Mouse (Mus musculus) midbrain, embryonic 14.5 days (tissue): ENCODE results near the gene Mettl8. TPM values are rescaled to one million over a fixed set of nuclear protein-coding genes. Genes with fewer than 3 reads are reported as not detected.

Source experiments
- ATAC-seq: fragments of 200-750 bp; cut with Nextera tagmentation; 2 replicates; pipeline ENCODE4 v1.8.0; 2017; ENCODE audit warnings: moderate number of reproducible peaks, moderate library complexity; ENCODE audit not compliant: low FRiP score, low TSS enrichment
- DNase-seq: peaks from one replicate; pipeline ENCODE4 v3.0.0-alpha.2; 2015
- H3K27ac ChIP-seq: fragments of 300-500 bp; sonication (generic); replicated peaks from 2 replicates; pipeline ENCODE4 v1.5.1; 2014; ENCODE audit warnings: mild to moderate bottlenecking, low read depth, low read length, moderate library complexity
- H3K27me3 ChIP-seq: fragments of 300-500 bp; sonication (generic); 2 replicates; pipeline ENCODE4 v1.6.1; 2014; ENCODE audit warnings: low read length, control low read depth, mixed read lengths; ENCODE audit not compliant: control insufficient read depth, insufficient read depth
- H3K36me3 ChIP-seq: fragments of 300-500 bp; sonication (generic); 2 replicates; pipeline ENCODE4 v1.6.1; 2014; ENCODE audit warnings: low read length, control low read depth; ENCODE audit not compliant: control insufficient read depth, insufficient read depth
- H3K4me1 ChIP-seq: fragments of 300-500 bp; sonication (generic); 2 replicates; pipeline ENCODE4 v1.6.1; 2014; ENCODE audit warnings: mild to moderate bottlenecking, antibody characterized with exemption, low read length, control low read depth; ENCODE audit not compliant: control insufficient read depth, insufficient read depth
- H3K4me2 ChIP-seq: fragments of 300-500 bp; sonication (generic); 2 replicates; pipeline ENCODE4 v1.6.1; 2014; ENCODE audit warnings: mild to moderate bottlenecking, low read length, moderate library complexity
- H3K4me3 ChIP-seq: fragments of 300-500 bp; sonication (generic); replicated peaks from 2 replicates; pipeline ENCODE4 v1.5.1; 2014; ENCODE audit warnings: low read depth, low read length
- H3K9ac ChIP-seq: fragments of 300-500 bp; sonication (generic); replicated peaks from 2 replicates; pipeline ENCODE4 v1.6.1; 2014; ENCODE audit warnings: mild to moderate bottlenecking, low read length, moderate library complexity
- H3K9me3 ChIP-seq: fragments of 300-500 bp; sonication (generic); 2 replicates; pipeline ENCODE4 v1.6.1; 2016; ENCODE audit warnings: low read length, control low read depth, mixed read lengths; ENCODE audit not compliant: control insufficient read depth
- WGBS: fragments of 180-500 bp; shearing (Covaris S2); extraction: QIAGEN DNeasy Blood & Tissue Kit; methylation state at CpG from one replicate; pipeline ENCODE4 v1.1.7; 2014; 5-methylcytosine and 5-hydroxymethylcytosine counted together
- polyA plus RNA-seq: library from polyadenylated mRNA; unstranded; fragments of >200 nt; fragmentation: Nextera tagmentation; extraction: Ambion mirVana; gene quantifications from 2 replicates; pipeline ENCODE4 v1.2.1, GENCODE M21; 2014

Gene Mettl8
- polyA plus RNA-seq, 1 experiment from 2014 or later: 13.8 TPM

GRCm38 (mm10) chr2:70961086-70961941 lies 94.1 kb downstream of the Mettl8 start:
- ATAC-seq: no peak
- DNase-seq: no peak
- H3K9ac ChIP-seq: no peak overlapping the region
- H3K4me1 ChIP-seq: no peaks in the 10 kb centered on the region
- no peak overlapping the region for H3K27ac ChIP-seq
- H3K4me3 ChIP-seq: no peak overlapping the region
- no peaks in the 10 kb centered on the region for H3K9me3 ChIP-seq
- 74% methylated on average over 6 of the region's 6 CpGs for WGBS
- no peak overlapping the region for H3K4me2 ChIP-seq
- H3K27me3 ChIP-seq: no peaks in the 10 kb centered on the region
- H3K36me3 ChIP-seq: no peaks in the 10 kb centered on the region

DNA sequence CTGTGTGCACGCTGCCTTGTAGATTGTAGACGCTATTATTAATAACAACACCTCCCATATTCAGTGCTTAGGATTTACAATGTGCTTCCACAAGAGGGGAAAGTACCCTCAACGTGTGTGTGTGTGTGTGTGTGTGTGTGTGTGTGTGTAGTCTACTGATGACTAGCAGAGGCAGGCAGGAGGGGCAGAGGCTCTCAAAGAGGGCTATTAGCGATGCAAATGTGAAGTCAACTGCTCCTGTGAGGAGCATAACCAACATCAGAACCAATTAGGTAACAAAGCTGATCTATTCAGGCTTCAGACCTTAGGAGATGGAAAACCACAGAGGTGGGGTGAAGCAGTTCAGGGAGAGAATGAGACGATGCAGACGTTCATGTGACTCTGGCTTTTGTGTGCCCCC lies 95.3 kb downstream of the Mettl8 start:
- Histone ChIP-seq H3K4me3 (no peak overlapping the region), H3K4me1 (no peaks in the 10 kb centered on the region), H3K36me3 (no peaks in the 10 kb centered on the region), H3K9ac (no peak overlapping the region), H3K9me3 (no peaks in the 10 kb centered on the region), H3K4me2 (no peak overlapping the region), H3K27me3 (no peaks in the 10 kb centered on the region), H3K27ac (no peak overlapping the region)
- ATAC-seq (no peak), DNase-seq (peak; percentile 20)
- WGBS: 65% methylated on average over 6 of the region's 6 CpGs

- H3K36me3 ChIP-seq: no peaks in the 10 kb centered on the region
- ATAC-seq: no peak
- DNase-seq: no peak
- no peak overlapping the region for H3K4me2 ChIP-seq
- H3K9ac ChIP-seq: no peak overlapping the region
- no peaks in the 10 kb centered on the region for H3K27me3 ChIP-seq
- H3K27ac ChIP-seq: no peak overlapping the region
- no peaks in the 10 kb centered on the region for H3K9me3 ChIP-seq
- 35% methylated on average over 7 of the region's 7 CpGs for WGBS
- no peak overlapping the region for H3K4me3 ChIP-seq
- no peaks in the 10 kb centered on the region for H3K4me1 ChIP-seq
These were observed 96.0 kb downstream of the Mettl8 start for GRCm38 (mm10) chr2:70959337-70959736.

DNA sequence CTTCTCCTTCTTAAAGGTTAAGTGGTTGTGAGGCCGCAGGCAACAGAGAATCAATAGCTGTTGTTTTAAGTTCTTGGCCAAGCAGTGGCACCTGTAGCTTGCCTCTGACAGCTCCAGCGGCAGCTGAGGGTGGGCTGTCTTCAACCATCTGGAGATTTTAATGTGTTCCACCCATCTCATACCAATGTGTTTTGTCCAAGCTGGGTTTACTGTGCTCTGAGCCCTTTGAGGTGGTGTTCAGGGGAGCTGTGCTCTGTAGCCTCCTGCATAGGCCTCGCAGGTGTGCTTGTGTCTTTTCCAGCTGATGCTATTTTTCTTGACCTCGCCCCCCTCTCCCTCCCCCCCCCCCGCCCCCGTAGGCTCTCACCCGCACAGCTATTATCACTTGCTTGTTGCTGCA lies 96.8 kb downstream of the Mettl8 start:
- WGBS: 82% methylated on average over 7 of the region's 7 CpGs
- Histone ChIP-seq H3K9ac (no peak overlapping the region), H3K4me1 (no peaks in the 10 kb centered on the region), H3K4me2 (no peak overlapping the region), H3K9me3 (no peaks in the 10 kb centered on the region), H3K4me3 (no peak overlapping the region), H3K27me3 (no peaks in the 10 kb centered on the region), H3K27ac (no peak overlapping the region), H3K36me3 (no peaks in the 10 kb centered on the region)
- no peak for ATAC-seq
- DNase-seq: no peak

GRCm38 (mm10) chr2:70953616-70954015 lies 101.8 kb downstream of the Mettl8 start:
- Histone ChIP-seq H3K27me3 (no peaks in the 10 kb centered on the region), H3K27ac (no peak overlapping the region)
- WGBS: 62% methylated on average over 2 of the region's 2 CpGs

GRCm38 (mm10) chr2:70951944-70952343 lies 103.4 kb downstream of the Mettl8 start:
- Histone ChIP-seq H3K27ac (no peak overlapping the region), H3K4me1 (no peaks in the 10 kb centered on the region), H3K4me3 (no peak overlapping the region), H3K4me2 (no peak overlapping the region), H3K9ac (no peak overlapping the region), H3K36me3 (no peaks in the 10 kb centered on the region), H3K27me3 (no peaks in the 10 kb centered on the region), H3K9me3 (no peaks in the 10 kb centered on the region)
- WGBS: 83% methylated on average over 2 of the region's 2 CpGs
- ATAC-seq (no peak), DNase-seq (no peak)

More at GRCm38 (mm10) chr2:70953616-70954015, 101.8 kb downstream of the Mettl8 start:
- Histone ChIP-seq H3K36me3 (no peaks in the 10 kb centered on the region), H3K9me3 (no peaks in the 10 kb centered on the region), H3K4me1 (no peaks in the 10 kb centered on the region), H3K4me2 (no peak overlapping the region), H3K4me3 (no peak overlapping the region), H3K9ac (no peak overlapping the region)
- no peak for ATAC-seq
- no peak for DNase-seq

GRCm38 (mm10) chr2:70944511-70945305 lies 110.7 kb downstream of the Mettl8 start:
- Histone ChIP-seq H3K4me3 (no peak overlapping the region), H3K4me2 (no peak overlapping the region), H3K9me3 (no peaks in the 10 kb centered on the region), H3K27me3 (no peaks in the 10 kb centered on the region), H3K27ac (no peak overlapping the region), H3K4me1 (no peaks in the 10 kb centered on the region), H3K36me3 (no peaks in the 10 kb centered on the region), H3K9ac (no peak overlapping the region)
- DNase-seq: no peak
- 87% methylated on average over 8 of the region's 8 CpGs for WGBS
- ATAC-seq: no peak

- DNase-seq (no peak), ATAC-seq (no peak)
- no peaks in the 10 kb centered on the region for H3K4me1 ChIP-seq
- H3K27ac ChIP-seq: no peak overlapping the region
- H3K9me3 ChIP-seq: no peaks in the 10 kb centered on the region
- H3K36me3 ChIP-seq: no peaks in the 10 kb centered on the region
- no peaks in the 10 kb centered on the region for H3K27me3 ChIP-seq
- H3K9ac ChIP-seq: no peak overlapping the region
- no peak overlapping the region for H3K4me2 ChIP-seq
- H3K4me3 ChIP-seq: no peak overlapping the region
- WGBS: 84% methylated on average over 14 of the region's 14 CpGs
These were observed 114.6 kb downstream of the Mettl8 start for GRCm38 (mm10) chr2:70940826-70941225.
